Mouse (Mus musculus) lung, adult 2 months (tissue): ENCODE results near the gene Vmn1r47. TPM values are rescaled to one million over a fixed set of nuclear protein-coding genes. Genes with fewer than 3 reads are reported as not detected.
"Not testable (repeated sequence)": the region's sequence is repeated elsewhere in the genome, so short reads cannot be mapped to it uniquely, and the experiment has no call there.

Source experiments
- DNase-seq: peaks from one replicate; pipeline ENCODE4 v3.0.0; 2022
- H3K4me1 ChIP-seq: fragments of 200-500 bp; 2 replicates; pipeline ENCODE4 v1.6.1; 2011; ENCODE audit warnings: low read length; ENCODE audit not compliant: control insufficient read depth, insufficient read depth
- H3K4me3 ChIP-seq: fragments of 200-500 bp; replicated peaks from 2 replicates; pipeline ENCODE3; 2011; ENCODE audit warnings: low read depth, mild to moderate bottlenecking, control low read depth, low read length; ENCODE audit errors: extremely low read depth
- CTCF ChIP-seq: fragments of 200-500 bp; IDR thresholded peaks from 2 replicates; pipeline ENCODE4 v1.5.1; 2011; ENCODE audit warnings: mild to moderate bottlenecking, low read length, control low read depth; ENCODE audit not compliant: insufficient read depth
- POLR2A ChIP-seq: fragments of 200-500 bp; IDR thresholded peaks from 2 replicates; pipeline ENCODE4 v1.6.1; 2011; ENCODE audit warnings: low read depth, mild to moderate bottlenecking, control low read depth, low read length, borderline replicate concordance; ENCODE audit errors: extremely low read depth
- WGBS: fragments of 180-500 bp; shearing (Covaris S2); methylation state at CpG from one replicate; pipeline ENCODE4 v1.1.7; 2018; 5-methylcytosine and 5-hydroxymethylcytosine counted together
- polyA plus RNA-seq: library from polyadenylated mRNA; depleted of rRNA; stranded (reverse); fragments of >200 nt; gene quantifications from 2 replicates; pipeline ENCODE4 v1.2.3, GENCODE M21; 2012; rRNA removed

Vmn1r47 gene
- not detected in 2 replicates for polyA plus RNA-seq

- 95% methylated on average over 1 of the region's 1 CpGs for WGBS
Measured at GRCm38 (mm10) chr6:90015847-90016246, at the start of gene Vmn1r47. Gene Vmn1r47, plus strand, starts transcription at chr6:90016147.

GRCm38 (mm10) chr6:89966341-89966740 is 49.6 kb upstream of the Vmn1r47 start:
- DNase-seq, result no peak
- no peak overlapping the region for H3K4me3 ChIP-seq
- H3K4me1 ChIP-seq, result no peaks in the 10 kb centered on the region
- no peak for TF ChIP-seq POLR2A

More at GRCm38 (mm10) chr6:90015847-90016246, at the start of gene Vmn1r47:
- not testable (repeated sequence) for H3K4me1 ChIP-seq, DNase-seq, H3K4me3 ChIP-seq

GRCm38 (mm10) chr6:89969013-89969412 is 46.9 kb upstream of the Vmn1r47 start, which contains the start of gene Vmn1r46:
Gene Vmn1r46, plus strand, starts transcription at chr6:89969313.
- no peaks in the 10 kb centered on the region for H3K4me1 ChIP-seq
- WGBS, result 37% methylated on average over 2 of the region's 2 CpGs
- H3K4me3 ChIP-seq, result no peak within 1 kb of the TSS
- TF ChIP-seq CTCF (no peak), POLR2A (no peak)
- DNase-seq, result no peak

GRCm38 (mm10) chr6:89985989-89986388 is 30.0 kb upstream of the Vmn1r47 start:
- WGBS, result 18% methylated on average over 1 of the region's 1 CpGs
- Histone ChIP-seq H3K4me1 (no peaks in the 10 kb centered on the region), H3K4me3 (no peak overlapping the region)
- no peak for DNase-seq
- TF ChIP-seq CTCF (no peak), POLR2A (no peak)

- not testable (repeated sequence) for DNase-seq, H3K4me3 ChIP-seq, H3K4me1 ChIP-seq
- no CpG with 5 or more reads among the region's 2 CpGs for WGBS
Measured at GRCm38 (mm10) chr6:90036741-90037140, 20.8 kb downstream of the Vmn1r47 start, which contains the start of gene Vmn1r48. Gene Vmn1r48, minus strand, starts transcription at chr6:90036841.

Other genes starting within 250 kb of the Vmn1r47 start
- gene Vmn1r42, start 139.7 kb upstream of the Vmn1r47 start, polyA plus RNA-seq, result not detected in 2 replicates
- not detected in 2 replicates for gene Vmn1r43, start 139.7 kb upstream of the Vmn1r47 start, polyA plus RNA-seq
- not detected in 2 replicates for gene Vmn1r44, start 132.5 kb upstream of the Vmn1r47 start, polyA plus RNA-seq
- gene Vmn1r45, start 75.5 kb upstream of the Vmn1r47 start, polyA plus RNA-seq, result not detected in 2 replicates
- not detected in 2 replicates for gene Vmn1r46, start 46.8 kb upstream of the Vmn1r47 start, polyA plus RNA-seq
- gene Vmn1r48, start 20.7 kb downstream of the Vmn1r47 start, polyA plus RNA-seq, result not detected in 2 replicates
- not detected in 2 replicates for gene Vmn1r49, start 62.4 kb downstream of the Vmn1r47 start, polyA plus RNA-seq
- not detected in 2 replicates for gene Vmn1r50, start 85.3 kb downstream of the Vmn1r47 start, polyA plus RNA-seq
- not detected in 2 replicates for gene Vmn1r51, start 106.4 kb downstream of the Vmn1r47 start, polyA plus RNA-seq
- gene Vmn1r52, start 158.7 kb downstream of the Vmn1r47 start, polyA plus RNA-seq, result not detected in 2 replicates
- gene V1ra8, start 186.6 kb downstream of the Vmn1r47 start, polyA plus RNA-seq, result not detected in 2 replicates
- 0.10 and 0.34 TPM in 2 replicates for gene Vmn1r53, start 208.3 kb downstream of the Vmn1r47 start, polyA plus RNA-seq
- gene Vmn1r54, start 230.2 kb downstream of the Vmn1r47 start, polyA plus RNA-seq, result not detected in 2 replicates